Mouse (Mus musculus): Measurements from ENCODE around the gene Cabp1. TPM values are rescaled to one million over a fixed set of nuclear protein-coding genes. Genes with fewer than 3 reads are reported as not detected.
A peak's percentile ranks its signal among the peaks of the same experiment; 100 is the strongest.

Gene Cabp1
- polyA plus RNA-seq, 1 experiment = not detected

DNA sequence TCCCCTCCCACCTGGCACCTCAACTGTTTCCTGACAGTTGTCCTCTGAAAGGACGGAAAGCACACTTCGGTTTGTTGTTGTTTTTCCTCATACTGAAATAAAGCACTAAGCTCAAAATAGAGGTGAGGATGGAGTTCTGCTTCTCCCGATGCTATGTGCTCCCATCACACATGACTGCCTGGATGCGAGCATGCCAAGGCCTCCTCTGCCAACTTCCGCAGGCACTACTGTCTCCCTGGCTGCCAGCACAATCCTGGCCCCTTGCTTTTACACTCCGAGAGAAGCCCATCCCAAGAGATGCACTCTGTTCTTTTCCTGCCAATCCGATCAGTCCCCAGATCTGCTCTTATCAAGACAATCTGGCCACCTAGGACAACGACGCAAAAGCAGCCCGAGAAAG is 50.6 kb downstream of the Cabp1 start:
- WGBS = 53% methylated on average over 10 of the region's 10 CpGs
- Histone ChIP-seq H3K27ac (ENCODE audit: insufficient read depth, low read depth, low read length) (no peak overlapping the region), H3K4me1 (ENCODE audit: control insufficient read depth, insufficient read depth, low read length) (peaks cover 29% of the 10 kb centered on the region), H3K4me3 (ENCODE audit: insufficient read depth, low read depth, low read length) (no peak overlapping the region)
- TF ChIP-seq POLR2A (IDR thresholded peaks at IDR 0.05; ENCODE audit: insufficient read depth, low read depth, low read length) (no peak), CTCF (IDR thresholded peaks at IDR 0.05; ENCODE audit: insufficient read depth, low read depth, low read length) (no peak)

DNA sequence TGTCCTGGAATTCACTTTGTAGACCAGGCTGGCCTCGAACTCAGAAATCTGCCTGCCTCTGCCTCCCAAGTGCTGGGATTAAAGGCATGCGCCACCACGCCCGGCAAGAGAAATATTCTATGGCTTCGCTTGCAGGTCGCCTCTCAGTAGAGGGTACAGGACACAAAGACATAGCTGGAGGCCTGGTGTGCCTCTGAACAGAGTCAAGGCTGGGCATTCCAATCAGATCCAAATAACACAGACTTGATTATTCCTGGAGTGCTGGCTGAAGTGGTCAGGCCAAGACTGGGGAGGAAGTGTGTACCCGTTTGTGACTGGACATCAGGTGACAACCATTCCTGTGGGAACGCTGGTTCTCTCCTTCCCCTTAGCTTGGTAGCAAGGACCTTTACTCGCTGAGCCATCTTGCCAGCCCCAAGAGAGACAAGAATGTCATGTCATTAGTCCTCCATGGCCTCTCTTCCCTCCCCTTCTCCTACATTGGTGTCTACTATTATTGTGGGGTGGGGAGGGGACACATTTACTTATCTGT is 51.9 kb downstream of the Cabp1 start:
- WGBS = 88% methylated on average over 9 of the region's 9 CpGs
- H3K4me1 ChIP-seq (ENCODE audit: control insufficient read depth, insufficient read depth, low read length) = peaks cover 29% of the 10 kb centered on the region
- no peak overlapping the region for H3K4me3 ChIP-seq (ENCODE audit: insufficient read depth, low read depth, low read length)
- no peak overlapping the region for H3K27ac ChIP-seq (ENCODE audit: insufficient read depth, low read depth, low read length)
- TF ChIP-seq POLR2A (IDR thresholded peaks at IDR 0.05; ENCODE audit: insufficient read depth, low read depth, low read length) (no peak), CTCF (IDR thresholded peaks at IDR 0.05; ENCODE audit: insufficient read depth, low read depth, low read length) (no peak)

DNA sequence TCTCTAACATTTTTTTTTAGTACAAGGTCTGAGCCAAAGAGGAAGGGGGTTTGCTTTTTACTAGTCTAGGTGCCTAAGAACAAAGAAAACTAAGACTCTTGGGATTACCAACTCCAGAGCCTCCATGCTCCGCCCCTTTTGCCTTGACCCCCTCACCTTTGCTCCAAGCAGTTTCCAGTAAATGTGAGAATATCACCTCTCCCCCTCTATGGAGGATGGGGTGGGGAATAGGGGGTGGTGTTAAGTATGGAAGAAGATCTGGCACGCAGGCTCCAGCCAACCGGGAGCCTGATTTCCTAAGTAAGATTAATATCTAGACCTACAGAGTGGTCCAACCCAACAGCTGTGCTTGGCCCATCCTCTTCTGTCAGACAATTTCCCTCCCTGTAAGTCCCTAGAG is 53.5 kb downstream of the Cabp1 start:
- Histone ChIP-seq H3K4me1 (ENCODE audit: control insufficient read depth, insufficient read depth, low read length) (peaks cover 25% of the 10 kb centered on the region), H3K4me3 (ENCODE audit: insufficient read depth, low read depth, low read length) (no peak overlapping the region), H3K27ac (ENCODE audit: insufficient read depth, low read depth, low read length) (no peak overlapping the region)
- WGBS = 74% methylated on average over 3 of the region's 3 CpGs
- TF ChIP-seq CTCF (IDR thresholded peaks at IDR 0.05; ENCODE audit: insufficient read depth, low read depth, low read length) (no peak), POLR2A (IDR thresholded peaks at IDR 0.05; ENCODE audit: insufficient read depth, low read depth, low read length) (no peak)

DNA sequence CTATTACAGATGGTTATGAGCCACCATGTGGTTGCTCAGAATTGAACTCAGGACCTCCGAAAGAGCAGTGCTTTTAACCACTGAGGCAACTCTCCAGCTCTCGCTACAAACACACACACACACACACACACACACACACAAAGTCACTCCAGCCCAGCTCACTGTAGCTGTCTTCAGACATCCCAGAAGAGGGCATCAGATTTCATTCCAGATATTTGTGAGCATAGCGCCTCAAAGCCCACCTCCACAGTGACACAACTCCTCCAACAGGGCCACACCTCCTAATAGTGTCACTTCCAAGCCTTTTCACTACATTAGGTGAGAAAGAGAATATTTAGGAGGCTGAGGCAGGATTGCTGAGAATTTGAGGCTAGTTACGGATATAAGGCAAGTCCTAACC is 55.1 kb downstream of the Cabp1 start:
- WGBS = 87% methylated on average over 4 of the region's 4 CpGs
- Histone ChIP-seq H3K4me3 (ENCODE audit: insufficient read depth, low read depth, low read length) (no peak overlapping the region), H3K27ac (ENCODE audit: insufficient read depth, low read depth, low read length) (no peak overlapping the region), H3K4me1 (ENCODE audit: control insufficient read depth, insufficient read depth, low read length) (peaks cover 12% of the 10 kb centered on the region)
- TF ChIP-seq CTCF (IDR thresholded peaks at IDR 0.05; ENCODE audit: insufficient read depth, low read depth, low read length) (no peak), POLR2A (IDR thresholded peaks at IDR 0.05; ENCODE audit: insufficient read depth, low read depth, low read length) (no peak)

DNA sequence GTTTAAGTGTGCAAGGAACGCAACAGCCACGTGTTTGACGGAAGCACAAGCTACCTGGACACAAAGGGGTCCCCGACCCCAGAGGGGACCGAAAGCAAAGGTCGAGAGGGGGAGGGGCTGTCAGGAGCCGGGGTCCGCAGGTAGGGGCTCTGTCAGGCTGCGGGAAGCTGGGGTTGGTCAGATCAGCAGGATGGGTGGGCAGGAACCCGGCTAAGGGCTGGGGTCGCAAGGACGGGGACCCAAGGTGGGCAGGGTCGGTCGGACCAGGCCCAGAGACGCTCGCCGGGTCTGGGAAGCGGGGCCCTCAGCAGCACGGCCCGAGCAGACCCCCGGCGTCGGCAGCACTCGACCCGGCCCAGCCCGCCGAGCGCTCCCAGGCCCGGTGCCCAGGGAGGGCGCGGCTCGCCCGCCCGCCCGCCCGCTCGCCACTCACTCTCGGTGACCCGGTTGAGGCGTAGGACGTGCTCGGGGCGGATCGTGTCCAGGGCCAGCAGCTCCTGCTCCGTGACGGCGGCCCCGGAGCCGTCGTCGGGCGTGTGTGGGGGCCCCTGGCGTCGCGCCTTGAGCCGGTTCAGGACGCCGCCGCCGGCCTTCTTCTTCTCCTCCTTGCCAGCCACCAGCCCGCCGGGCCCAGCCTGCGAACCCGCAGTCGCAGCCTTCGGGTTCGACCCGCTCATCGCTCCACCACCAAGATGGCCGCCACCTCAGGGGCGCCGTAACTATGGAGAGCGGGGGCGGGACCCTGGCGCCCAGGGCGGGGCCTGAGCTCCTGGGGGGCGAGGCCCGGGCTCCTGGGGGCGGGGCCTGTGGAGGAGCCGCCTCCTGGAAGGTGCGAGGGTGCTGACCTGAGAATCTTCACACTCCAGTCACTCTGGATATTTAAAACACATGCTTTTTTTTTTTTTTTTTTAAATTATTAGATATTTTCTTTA is 59.7 kb downstream of the Cabp1 start, which contains the start of gene Unc119b:
TSS of gene Unc119b (minus strand) at position 742 of the 932 bp plus-strand sequence.
- H3K4me3 ChIP-seq (ENCODE audit: insufficient read depth, low read depth, low read length) = peak within 1 kb of the TSS; percentile 75
- WGBS = under 1% methylated on average over 79 of the region's 81 CpGs
- TF ChIP-seq CTCF (IDR thresholded peaks at IDR 0.05; ENCODE audit: insufficient read depth, low read depth, low read length) (no peak), POLR2A (IDR thresholded peaks at IDR 0.05; ENCODE audit: insufficient read depth, low read depth, low read length) (peak; percentile 76)
- H3K27ac ChIP-seq (ENCODE audit: insufficient read depth, low read depth, low read length) = no peak within 1 kb of the TSS
- H3K4me1 ChIP-seq (ENCODE audit: control insufficient read depth, insufficient read depth, low read length) = peaks cover 11% of the 10 kb centered on the region

DNA sequence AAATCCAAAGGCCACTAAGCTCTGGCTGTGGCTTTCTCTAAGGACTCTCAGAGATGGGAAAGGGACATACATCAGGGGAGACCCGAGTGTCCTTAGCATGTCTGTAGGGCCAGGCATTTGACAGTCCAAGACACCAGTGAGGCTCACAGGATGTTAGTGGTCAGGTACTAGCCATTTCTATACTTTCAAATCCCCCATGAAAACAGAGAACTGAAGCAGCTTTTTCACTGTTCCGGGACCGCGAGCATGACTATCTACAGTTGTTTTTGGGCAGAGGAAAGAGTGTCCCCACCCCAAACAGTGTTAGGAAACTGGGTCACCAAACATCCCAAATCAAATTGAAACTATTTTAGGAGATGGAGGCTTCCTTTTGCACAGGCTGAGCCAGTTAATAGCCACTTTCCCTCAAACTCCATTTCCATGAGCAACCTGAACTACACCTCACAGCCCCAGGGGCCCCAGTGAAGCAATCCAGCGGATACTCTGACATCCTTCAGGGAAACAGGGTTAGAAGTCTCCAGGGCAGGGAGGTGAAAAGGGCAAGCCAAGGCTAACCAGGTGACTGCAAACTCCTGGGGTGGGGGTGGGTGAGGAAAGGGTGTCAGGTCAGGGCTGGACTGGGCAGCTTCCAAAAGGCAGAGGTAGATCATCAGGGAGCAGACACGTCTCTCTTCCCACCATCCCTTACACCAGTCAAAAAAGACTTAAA is 60.7 kb downstream of the Cabp1 start:
- 41% methylated on average over 6 of the region's 6 CpGs for WGBS
- H3K27ac ChIP-seq (ENCODE audit: insufficient read depth, low read depth, low read length) = no peak overlapping the region
- TF ChIP-seq CTCF (IDR thresholded peaks at IDR 0.05; ENCODE audit: insufficient read depth, low read depth, low read length) = no peak
- H3K4me3 ChIP-seq (ENCODE audit: insufficient read depth, low read depth, low read length) = peak overlapping the region; percentile 75
- peaks cover 11% of the 10 kb centered on the region for H3K4me1 ChIP-seq (ENCODE audit: control insufficient read depth, insufficient read depth, low read length)

DNA sequence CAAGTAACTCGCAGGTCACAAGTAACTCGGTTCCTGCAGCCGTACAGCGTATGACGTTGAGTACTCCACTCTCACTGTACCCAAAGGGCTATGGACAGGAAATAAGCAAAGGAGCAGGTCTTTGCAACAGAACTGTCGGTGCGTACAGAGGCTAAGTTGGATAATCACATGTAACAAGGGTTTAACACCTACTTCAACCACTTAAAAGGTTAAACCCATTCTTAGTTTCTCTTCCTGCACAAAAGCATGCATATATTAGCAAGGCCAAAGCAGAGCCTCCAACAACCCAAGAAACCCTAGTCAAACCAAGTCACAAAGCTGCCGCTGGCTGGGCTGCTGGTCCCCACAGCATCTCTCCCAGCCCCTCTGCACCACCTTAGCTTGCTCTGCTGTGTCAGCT is 61.7 kb downstream of the Cabp1 start:
- H3K27ac ChIP-seq (ENCODE audit: insufficient read depth, low read depth, low read length) = no peak overlapping the region
- 89% methylated on average over 8 of the region's 8 CpGs for WGBS
- no peak overlapping the region for H3K4me3 ChIP-seq (ENCODE audit: insufficient read depth, low read depth, low read length)
- H3K4me1 ChIP-seq (ENCODE audit: control insufficient read depth, insufficient read depth, low read length) = peaks cover 11% of the 10 kb centered on the region
- no peak for TF ChIP-seq CTCF (IDR thresholded peaks at IDR 0.05; ENCODE audit: insufficient read depth, low read depth, low read length)
- TF ChIP-seq POLR2A (IDR thresholded peaks at IDR 0.05; ENCODE audit: insufficient read depth, low read depth, low read length) = no peak

DNA sequence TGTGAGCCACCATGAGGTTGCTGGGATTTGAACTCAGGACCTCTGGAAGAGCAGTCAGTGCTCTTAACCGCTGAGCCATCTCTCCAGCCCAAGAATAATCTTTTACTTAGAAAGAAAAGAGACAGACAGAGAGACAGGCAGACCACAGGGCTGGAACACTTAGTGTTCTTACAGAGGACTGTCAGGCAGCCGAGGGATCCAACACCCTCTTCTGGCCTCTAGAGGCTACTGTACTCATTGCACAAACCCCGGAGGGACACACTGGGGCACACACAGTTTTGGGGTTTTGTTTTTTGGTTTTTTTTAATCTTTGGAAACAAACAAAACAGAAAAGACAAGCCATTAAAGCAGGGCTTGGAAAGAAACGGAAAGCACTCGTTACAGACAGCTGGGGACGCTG is 64.9 kb downstream of the Cabp1 start:
- Histone ChIP-seq H3K4me1 (ENCODE audit: control insufficient read depth, insufficient read depth, low read length) (peaks cover 24% of the 10 kb centered on the region), H3K27ac (ENCODE audit: insufficient read depth, low read depth, low read length) (no peak overlapping the region), H3K4me3 (ENCODE audit: insufficient read depth, low read depth, low read length) (no peak overlapping the region)
- 81% methylated on average over 6 of the region's 6 CpGs for WGBS
- TF ChIP-seq POLR2A (IDR thresholded peaks at IDR 0.05; ENCODE audit: insufficient read depth, low read depth, low read length) (no peak), CTCF (IDR thresholded peaks at IDR 0.05; ENCODE audit: insufficient read depth, low read depth, low read length) (no peak)

Measured in olfactory bulb, adult 2 months (tissue).